Mouse (Mus musculus) liver, embryonic 14.5 days (tissue): ENCODE measurements around the gene Zbed6. TPM values are rescaled to one million over a fixed set of nuclear protein-coding genes. Genes with fewer than 3 reads are reported as not detected.

Source experiments
- ATAC-seq: fragments of 200-750 bp; cut with Nextera tagmentation; 2 replicates; pipeline ENCODE4 v1.8.0; 2017; ENCODE audit warnings: moderate number of reproducible peaks, mild to moderate bottlenecking, moderate library complexity; ENCODE audit not compliant: insufficient read depth
- DNase-seq, 3 experiments: peaks; one replicate each; pipeline ENCODE4 v3.0.0-alpha.2; 2012 to 2013; ENCODE audit warnings: low read depth in 3 of 3, low spot score in 3 of 3
- H3K27ac ChIP-seq: fragments of 300-500 bp; sonication (generic); 2 replicates; pipeline ENCODE4 v1.5.1; 2014; ENCODE audit warnings: moderate library complexity, mild to moderate bottlenecking, control low read depth, inconsistent platforms
- H3K27me3 ChIP-seq: fragments of 300-500 bp; sonication (generic); 2 replicates; pipeline ENCODE4 v1.6.1; 2014; ENCODE audit warnings: mild to moderate bottlenecking, low read length, moderate library complexity; ENCODE audit not compliant: control insufficient read depth, insufficient read depth
- H3K36me3 ChIP-seq: fragments of 300-500 bp; sonication (generic); replicated peaks from 2 replicates; pipeline ENCODE4 v1.6.1; 2014; ENCODE audit warnings: low read depth; ENCODE audit not compliant: control insufficient read depth, insufficient read depth
- H3K4me1 ChIP-seq, 2 experiments: fragments of 200-500 bp in 1 of 2; fragments of 300-500 bp in 1 of 2; sonication (generic) in 1 of 2; replicated peaks; 2 replicates each; pipeline ENCODE4 v1.6.1; 2012 to 2014; ENCODE audit warnings: antibody characterized with exemption in 1 of 2, inconsistent platforms in 1 of 2, low read length in 1 of 2; ENCODE audit not compliant: control insufficient read depth in 2 of 2, insufficient read depth in 2 of 2
- H3K4me2 ChIP-seq: fragments of 300-500 bp; sonication (generic); 2 replicates; pipeline ENCODE4 v1.6.1; 2014; ENCODE audit warnings: low read depth, mild to moderate bottlenecking, control low read depth, moderate library complexity
- H3K4me3 ChIP-seq, 2 experiments: fragments of 200-500 bp in 1 of 2; fragments of 300-500 bp in 1 of 2; sonication (generic) in 1 of 2; 2 replicates each; pipeline ENCODE4 v1.5.1; 2012 to 2014; ENCODE audit warnings: low read depth in 2 of 2, low read length in 2 of 2, mild to moderate bottlenecking in 2 of 2, control low read depth in 1 of 2, inconsistent platforms in 1 of 2, moderate library complexity in 1 of 2; ENCODE audit not compliant: insufficient read depth in 1 of 2
- H3K9ac ChIP-seq: fragments of 300-500 bp; sonication (generic); replicated peaks from 2 replicates; pipeline ENCODE4 v1.6.1; 2014; ENCODE audit warnings: mild to moderate bottlenecking, control low read depth, moderate library complexity
- H3K9me3 ChIP-seq: fragments of 300-500 bp; sonication (generic); 2 replicates; pipeline ENCODE4 v1.6.1; 2016; ENCODE audit warnings: low read length, mixed read lengths; ENCODE audit not compliant: control insufficient read depth
- CTCF ChIP-seq: IDR thresholded peaks from 2 replicates; pipeline ENCODE4 v1.5.1; 2016; ENCODE audit warnings: antibody characterized with exemption, low read depth, control low read depth
- EP300 ChIP-seq: IDR thresholded peaks from 2 replicates; pipeline ENCODE4 v1.6.1; 2016; ENCODE audit warnings: antibody characterized with exemption, low read depth
- WGBS: fragments of 180-500 bp; shearing (Covaris S2); extraction: QIAGEN DNeasy Blood & Tissue Kit; methylation state at CpG from one replicate; pipeline ENCODE4 v1.1.7; 2014; ENCODE audit not compliant: insufficient replicate concordance; 5-methylcytosine and 5-hydroxymethylcytosine counted together
- polyA plus RNA-seq, 2 experiments: library from polyadenylated mRNA; depleted of rRNA in 1 of 2; stranded (reverse) in 1 of 2; unstranded in 1 of 2; fragments of >200 nt; fragmentation: Nextera tagmentation in 1 of 2; extraction: Ambion mirVana in 1 of 2; gene quantifications; 2 replicates each; pipeline versions ENCODE4 v1.2.1 to v1.2.3; 2012 to 2014

The Zbed6 gene
- polyA plus RNA-seq, 2 experiments, result 1.4 TPM; not detected in 1

DNA sequence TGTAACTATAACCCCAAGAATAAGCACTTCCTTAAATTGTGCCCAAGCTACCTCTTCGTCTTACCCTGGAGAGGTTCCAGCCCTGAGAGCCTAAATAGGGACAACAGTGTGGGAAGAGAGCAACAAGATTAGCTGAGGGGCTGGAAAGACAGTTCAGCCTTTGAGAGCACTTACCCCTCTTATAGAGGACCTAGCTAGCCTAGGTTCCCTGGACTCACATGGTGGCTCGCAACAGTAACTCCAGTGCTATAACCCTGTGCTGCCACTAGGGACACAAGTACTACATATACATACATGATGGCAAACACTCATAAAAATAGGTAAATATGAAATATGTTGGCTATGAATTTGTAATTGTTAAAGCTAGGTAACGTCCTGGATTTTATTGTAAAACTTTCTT, 46.9 kb downstream of the Zbed6 start:
- Histone ChIP-seq H3K27me3 (no peaks in the 10 kb centered on the region), H3K9ac (no peak overlapping the region), H3K27ac (no peak overlapping the region), H3K9me3 (no peaks in the 10 kb centered on the region), H3K4me3 (no peak overlapping the region), H3K4me1 (peaks cover 13 to 17% of the 10 kb centered on the region in 2 experiments), H3K4me2 (no peak overlapping the region), H3K36me3 (peaks cover under 1% of the 10 kb centered on the region)
- no peak for ATAC-seq
- 62% methylated on average over 3 of the region's 3 CpGs for WGBS
- no peak for TF ChIP-seq EP300
- peak; percentile 67 for TF ChIP-seq CTCF
- DNase-seq, result no peak

DNA sequence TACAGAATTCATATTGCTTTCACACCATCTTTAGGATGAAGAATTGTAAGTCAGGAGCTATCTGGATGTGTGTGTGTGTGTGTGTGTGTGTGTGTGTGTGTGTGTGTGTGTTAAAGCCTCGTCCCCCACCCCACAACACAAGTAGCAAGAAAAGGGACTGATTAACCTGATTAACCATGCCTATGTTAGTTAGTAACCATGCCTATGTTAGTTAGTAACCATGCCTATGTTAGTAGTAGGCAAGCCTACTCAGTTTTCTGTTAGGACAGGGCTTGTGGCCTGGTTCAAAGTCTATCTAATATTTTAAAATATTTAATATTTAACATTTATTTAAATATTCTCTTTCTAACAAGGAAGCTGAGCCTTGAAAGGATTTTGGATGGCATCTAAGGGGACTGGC, 49.2 kb downstream of the Zbed6 start:
- H3K9me3 ChIP-seq, result no peaks in the 10 kb centered on the region
- ATAC-seq (no peak), DNase-seq (no peak)
- H3K4me3 ChIP-seq, result no peak overlapping the region
- no peak overlapping the region for H3K9ac ChIP-seq
- WGBS, result 60% methylated on average over 1 of the region's 1 CpGs
- H3K4me2 ChIP-seq, result no peak overlapping the region
- H3K27me3 ChIP-seq, result no peaks in the 10 kb centered on the region
- H3K4me1 ChIP-seq, result peaks cover 0 to 7% of the 10 kb centered on the region in 2 experiments; a peak in 2 of 4 replicates
- peaks cover 19% of the 10 kb centered on the region for H3K36me3 ChIP-seq
- H3K27ac ChIP-seq, result no peak overlapping the region
- TF ChIP-seq CTCF, result no peak

- Histone ChIP-seq H3K36me3 (peaks cover 26% of the 10 kb centered on the region), H3K4me1 (peaks cover 0 to 7% of the 10 kb centered on the region in 2 experiments; a peak in 2 of 4 replicates), H3K27me3 (no peaks in the 10 kb centered on the region), H3K4me2 (peak overlapping the region; percentile 49), H3K27ac (no peak overlapping the region), H3K9me3 (no peaks in the 10 kb centered on the region), H3K9ac (peak overlapping the region; percentile 18), H3K4me3 (peak overlapping the region; percentile 14 to 76)
- ATAC-seq, result no peak
- no peak for DNase-seq
- TF ChIP-seq EP300, result no peak
- 48% methylated on average over 6 of the region's 6 CpGs for WGBS
Observed at GRCm38 (mm10) chr1:133610601-133611000, 50.1 kb downstream of the Zbed6 start.

- peak; percentile 99 for TF ChIP-seq CTCF
- 0 out of 2 replicates have a peak, but pooled peaks have one; percentile 4 for TF ChIP-seq EP300
Observed at GRCm38 (mm10) chr1:133609771-133610502, 50.7 kb downstream of the Zbed6 start, which contains the start of gene Snrpe. TSS of gene Snrpe (minus strand) at chr1:133610291.

More at GRCm38 (mm10) chr1:133609771-133610502, 50.7 kb downstream of the Zbed6 start, which contains the start of gene Snrpe:
- ATAC-seq (peak; percentile 98), DNase-seq (peak; percentile 98)
- H3K9me3 ChIP-seq, result no peaks in the 10 kb centered on the region
- WGBS, result under 1% methylated on average over 73 of the region's 73 CpGs
- peaks cover 0 to 7% of the 10 kb centered on the region in 2 experiments; a peak in 2 of 4 replicates for H3K4me1 ChIP-seq
- H3K9ac ChIP-seq, result peak within 1 kb of the TSS; percentile 82
- peak within 1 kb of the TSS; percentile 18 for H3K27ac ChIP-seq
- H3K4me2 ChIP-seq, result peak within 1 kb of the TSS; percentile 91
- H3K4me3 ChIP-seq, result peak within 1 kb of the TSS; percentile 76 to 79
- H3K27me3 ChIP-seq, result no peaks in the 10 kb centered on the region
- H3K36me3 ChIP-seq, result peaks cover 33% of the 10 kb centered on the region

Other genes starting within 250 kb of the Zbed6 start
- 4.9 and 6.1 TPM in 2 replicates for gene Sox13, start 236.5 kb downstream of the Zbed6 start, polyA plus RNA-seq (2012; rRNA removed)
- gene Sox13, start 236.5 kb downstream of the Zbed6 start, polyA plus RNA-seq (2014; fragmentation: Nextera tagmentation; extraction: Ambion mirVana), result 1.1 and 1.6 TPM in 2 replicates
- 175 and 241 TPM in 2 replicates for gene Snrpe, start 50.6 kb downstream of the Zbed6 start, polyA plus RNA-seq (2012; rRNA removed)
- gene Snrpe, start 50.6 kb downstream of the Zbed6 start, polyA plus RNA-seq (2014; fragmentation: Nextera tagmentation; extraction: Ambion mirVana), result 488 and 500 TPM in 2 replicates
- gene Gm38394, start 433 bp upstream of the Zbed6 start, polyA plus RNA-seq (2012; rRNA removed), result 1.4 and 1.6 TPM in 2 replicates
- 1.6 and 1.7 TPM in 2 replicates for gene Gm38394, start 433 bp upstream of the Zbed6 start, polyA plus RNA-seq (2014; fragmentation: Nextera tagmentation; extraction: Ambion mirVana)
- gene Lax1, start 29.2 kb upstream of the Zbed6 start, polyA plus RNA-seq (2012; rRNA removed), result 0.69 and 1.1 TPM in 2 replicates
- gene Lax1, start 29.2 kb upstream of the Zbed6 start, polyA plus RNA-seq (2014; fragmentation: Nextera tagmentation; extraction: Ambion mirVana), result 0.33 and 0.55 TPM in 2 replicates
- gene Atp2b4, start 140.2 kb upstream of the Zbed6 start, polyA plus RNA-seq (2012; rRNA removed), result 13.3 and 16.5 TPM in 2 replicates
- 33.1 and 37.7 TPM in 2 replicates for gene Atp2b4, start 140.2 kb upstream of the Zbed6 start, polyA plus RNA-seq (2014; fragmentation: Nextera tagmentation; extraction: Ambion mirVana)
- 0.11 and 0.23 TPM in 2 replicates for gene Optc, start 247.1 kb upstream of the Zbed6 start, polyA plus RNA-seq (2012; rRNA removed)
- not detected in 2 replicates for gene Optc, start 247.1 kb upstream of the Zbed6 start, polyA plus RNA-seq (2014; fragmentation: Nextera tagmentation; extraction: Ambion mirVana)